Mouse (Mus musculus) right cerebral cortex, postnatal 4 days (tissue): Measurements from ENCODE around the gene Ndufa7.
"Not testable (repeated sequence)": the region's sequence is repeated elsewhere in the genome, so short reads cannot be mapped to it uniquely, and the experiment has no call there.

Experiments used
- DNase-seq: peaks from one replicate; pipeline ENCODE4 v3.0.0-alpha.2; 2022

Ndufa7 gene

DNA sequence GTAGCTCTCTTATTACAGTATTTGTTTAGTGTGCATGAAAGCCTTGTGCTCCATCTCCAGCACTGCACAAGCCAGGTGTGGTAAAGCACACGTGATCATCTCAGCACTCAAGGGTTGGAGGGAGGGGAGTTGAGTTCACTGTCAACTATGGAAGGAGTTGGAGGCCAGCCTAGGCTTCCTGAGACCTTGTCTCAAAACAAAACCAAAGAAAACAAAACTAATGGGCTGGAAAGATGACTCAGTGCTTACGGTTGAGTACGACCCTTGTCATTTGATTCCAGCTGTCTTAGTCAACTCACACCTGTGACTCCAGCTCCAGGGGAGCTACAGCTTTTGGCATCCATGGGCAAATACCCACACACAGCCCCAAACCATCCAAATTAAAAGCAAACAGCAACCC lies 11.9 kb upstream of the Ndufa7 start:
- DNase-seq: no peak

GRCm38 (mm10) chr17:33812990-33813389 lies 11.4 kb upstream of the Ndufa7 start:
- no peak for DNase-seq

DNA sequence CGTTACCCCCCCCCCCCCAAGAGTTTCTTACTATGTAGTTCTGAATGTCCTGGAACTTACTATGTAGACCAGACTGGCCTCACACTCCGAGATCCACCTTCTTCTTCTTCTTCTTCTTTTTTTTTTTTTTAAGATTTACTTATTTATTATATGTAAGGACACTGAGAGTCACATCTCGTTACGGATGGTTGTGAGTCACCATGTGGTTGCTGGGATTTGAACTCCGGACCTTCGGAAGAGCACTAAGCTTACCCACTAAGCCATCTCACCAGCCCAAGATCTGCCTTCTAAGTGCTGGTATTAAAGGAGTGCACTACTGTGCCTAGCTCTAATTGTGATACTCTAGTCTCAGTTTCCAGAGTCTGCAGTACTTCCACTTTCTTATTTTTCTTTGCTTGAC lies 9.0 kb upstream of the Ndufa7 start:
- no peak for DNase-seq

- no peak for DNase-seq
These were observed 7.8 kb upstream of the Ndufa7 start for GRCm38 (mm10) chr17:33816612-33817011.

DNA sequence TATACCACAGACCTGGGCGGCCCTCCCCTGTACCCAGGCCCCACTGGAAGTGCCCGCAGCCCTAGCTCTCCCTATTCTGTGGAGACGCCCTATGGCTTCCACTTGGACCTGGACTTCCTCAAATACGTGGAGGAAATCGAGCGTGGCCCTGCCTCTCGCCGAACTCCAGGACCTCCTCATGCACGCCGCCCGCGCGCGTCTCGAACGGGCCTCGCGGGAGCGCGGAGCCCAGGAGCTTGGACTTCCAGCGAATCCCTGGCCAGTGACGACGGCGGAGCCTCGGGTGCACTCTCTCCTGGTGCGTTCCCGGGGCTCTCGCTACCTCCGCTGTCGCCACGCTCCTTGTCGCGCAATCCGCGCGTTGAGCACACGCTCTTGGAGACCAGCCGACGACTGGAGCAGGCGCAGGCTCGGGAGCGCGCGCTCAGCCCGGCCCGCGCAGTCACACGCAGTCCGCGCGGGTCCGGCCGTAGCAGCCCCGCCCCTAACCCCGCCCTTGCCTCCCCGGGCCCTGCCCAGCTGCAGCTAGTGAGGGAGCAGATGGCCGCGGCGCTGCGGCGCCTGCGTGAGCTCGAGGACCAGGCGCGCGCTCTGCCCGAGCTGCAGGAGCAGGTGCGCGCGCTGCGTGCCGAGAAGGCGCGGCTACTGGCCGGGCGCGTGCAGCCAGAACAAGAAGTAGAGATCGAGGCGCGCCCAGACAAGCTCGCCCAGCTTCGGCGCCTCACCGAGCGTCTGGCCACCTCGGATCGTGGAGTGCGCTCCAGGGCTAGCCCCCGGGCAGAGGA lies 7.0 kb upstream of the Ndufa7 start:
- peak; percentile 90 for DNase-seq

- DNase-seq: no peak
These were observed 6.3 kb upstream of the Ndufa7 start for GRCm38 (mm10) chr17:33817969-33818643.

DNA sequence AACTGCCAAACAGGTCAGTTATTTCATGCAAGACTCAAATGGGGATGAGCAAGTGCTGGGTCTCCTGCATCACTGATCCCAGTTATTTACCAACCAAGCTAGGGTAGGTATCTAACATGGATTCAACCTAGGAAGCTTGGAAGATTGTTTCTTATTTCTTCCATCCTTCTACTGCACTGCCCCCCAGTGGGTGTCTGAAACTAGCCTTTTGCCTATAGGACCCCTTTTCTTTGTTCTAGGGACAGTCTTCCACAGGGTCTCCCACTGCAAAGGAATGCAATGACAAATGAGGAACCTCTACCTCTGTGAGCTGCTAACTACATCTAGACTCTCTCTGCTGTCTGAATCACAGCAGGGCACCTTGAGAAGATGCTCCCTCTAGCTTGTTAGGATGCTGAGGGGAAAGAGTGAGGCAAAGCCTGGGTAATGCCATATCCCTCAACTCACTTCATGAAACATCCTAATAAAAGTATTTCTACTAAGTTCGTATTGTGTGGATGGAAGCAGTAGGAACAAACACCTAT lies 1.9 kb upstream of the Ndufa7 start:
- no peak for DNase-seq

- DNase-seq: not testable (repeated sequence)
These were observed 1.2 kb upstream of the Ndufa7 start for GRCm38 (mm10) chr17:33823171-33823570.

DNA sequence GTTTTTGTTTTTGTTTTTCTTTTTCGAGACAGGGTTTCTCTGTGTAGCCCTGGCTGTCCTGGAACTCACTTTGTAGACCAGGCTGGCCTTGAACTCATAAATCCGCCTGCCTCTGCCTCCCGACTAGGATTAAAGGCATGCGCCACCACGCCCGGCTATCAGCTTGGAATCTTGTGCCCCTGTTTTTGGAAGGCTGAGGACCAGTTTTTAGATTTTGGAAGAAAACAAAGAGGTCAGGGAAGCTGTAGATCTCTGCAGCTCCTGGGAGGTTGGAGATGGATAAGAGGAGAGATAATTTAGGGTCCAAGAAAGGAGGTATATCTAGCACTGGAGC lies 592 bp downstream of the Ndufa7 start:
- DNase-seq: not testable (repeated sequence)

GRCm38 (mm10) chr17:33825462-33825861 lies 1.1 kb downstream of the Ndufa7 start:
- DNase-seq: no peak

DNA sequence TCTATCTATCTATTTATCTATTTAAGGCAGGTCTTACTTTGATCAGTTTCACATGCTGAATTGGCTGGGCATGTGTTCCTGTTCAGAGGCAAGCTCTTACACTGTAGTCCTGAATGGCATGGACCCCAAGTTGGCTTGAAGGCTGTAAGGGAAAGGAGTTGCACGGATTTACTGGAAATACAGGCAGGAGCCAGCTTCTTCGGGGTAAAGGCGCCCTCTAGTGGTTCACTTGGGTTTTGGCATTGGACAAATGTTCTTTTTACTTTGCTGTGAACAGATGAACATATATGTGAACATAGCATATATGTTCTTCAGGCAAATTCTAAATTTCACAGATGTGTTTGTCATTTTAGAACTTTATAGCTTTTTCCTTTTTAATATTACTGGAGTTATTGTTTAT lies 2.5 kb downstream of the Ndufa7 start:
- DNase-seq: peak; percentile 68

GRCm38 (mm10) chr17:33828892-33829291 lies 4.5 kb downstream of the Ndufa7 start:
- DNase-seq: no peak

GRCm38 (mm10) chr17:33829561-33829960 lies 5.2 kb downstream of the Ndufa7 start:
- no peak for DNase-seq

- peak; percentile 90 for DNase-seq
These were observed 18.8 kb downstream of the Ndufa7 start, which contains the start of gene Cd320 for GRCm38 (mm10) chr17:33842966-33843795. Gene Cd320 (plus strand): TSS chr17:33843091.

GRCm38 (mm10) chr17:33844196-33844595 lies 19.8 kb downstream of the Ndufa7 start:
- DNase-seq: no peak

DNA sequence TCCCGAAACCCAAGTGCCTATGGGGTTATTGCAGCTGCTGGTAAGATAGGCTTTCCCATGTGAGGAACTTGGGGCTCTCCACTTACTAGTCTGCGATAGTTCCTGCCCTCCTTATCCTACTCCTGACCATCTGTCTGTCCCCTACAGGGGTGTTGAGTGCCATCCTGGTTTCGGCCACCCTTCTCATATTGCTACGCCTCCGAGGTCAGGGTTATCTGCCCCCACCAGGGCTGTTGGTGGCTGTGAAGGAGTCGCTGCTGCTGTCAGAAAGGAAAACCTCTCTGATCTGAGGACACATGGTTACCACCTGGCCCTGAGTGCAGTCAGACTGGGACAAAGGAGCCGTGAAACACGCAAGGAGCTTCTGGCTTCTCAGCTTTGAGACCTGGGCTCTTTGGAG lies 23.8 kb downstream of the Ndufa7 start:
- DNase-seq: no peak

DNA sequence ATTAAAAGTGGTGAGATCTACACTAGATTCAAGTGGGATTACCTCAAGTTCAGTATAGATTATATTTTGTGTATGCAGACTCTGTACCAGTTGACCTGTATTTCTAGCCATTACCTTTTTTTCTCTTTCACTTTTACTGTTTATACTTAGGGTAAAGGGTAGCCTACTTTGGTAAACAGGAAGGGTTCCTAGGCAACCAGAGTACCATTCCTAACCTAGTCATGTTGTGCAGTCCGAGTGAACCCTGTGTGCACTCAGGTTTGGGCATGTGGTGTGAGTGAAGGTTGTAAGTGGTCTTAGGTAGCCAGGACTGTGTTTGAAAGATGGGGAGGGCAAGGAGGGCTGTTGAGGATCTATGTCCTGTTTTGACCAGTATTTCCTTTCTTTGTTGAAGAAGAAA lies 27.0 kb downstream of the Ndufa7 start:
- no peak for DNase-seq

GRCm38 (mm10) chr17:33857816-33858215 lies 33.4 kb downstream of the Ndufa7 start:
- DNase-seq: no peak

DNA sequence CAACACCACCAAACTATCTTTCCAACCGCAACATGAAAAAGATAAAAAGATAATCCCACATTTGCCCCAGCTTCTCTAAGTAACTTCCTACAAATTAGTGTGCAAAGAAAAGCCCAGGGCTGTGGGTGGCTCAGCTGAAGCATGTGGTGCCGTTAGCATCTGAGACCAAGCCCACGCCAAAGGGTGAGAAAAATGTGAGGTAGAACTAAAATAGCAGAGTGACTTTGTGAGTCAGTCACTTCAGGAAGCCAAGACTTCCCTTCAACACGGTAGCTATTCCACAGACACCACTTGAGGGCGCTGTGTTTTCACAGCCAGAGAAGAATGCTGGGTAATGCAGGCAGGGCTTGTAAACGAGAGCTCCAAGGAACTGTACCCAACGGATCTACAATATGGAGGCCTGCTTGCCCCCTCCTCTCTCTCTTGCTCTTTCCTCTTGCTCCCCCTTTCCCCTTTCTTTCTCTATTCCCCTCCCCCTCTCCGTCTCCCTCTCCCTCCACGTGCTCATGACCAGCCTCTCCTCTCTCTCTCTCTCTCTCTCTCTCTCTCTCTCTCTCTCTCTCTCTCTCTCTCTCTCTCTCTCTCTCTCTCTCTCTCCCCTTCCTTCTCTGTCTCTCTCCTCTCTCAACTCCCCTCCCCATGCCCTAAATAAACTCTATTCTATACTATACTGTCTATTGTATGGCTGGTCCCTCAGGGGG lies 41.1 kb downstream of the Ndufa7 start:
- DNase-seq: peak; percentile 11

DNA sequence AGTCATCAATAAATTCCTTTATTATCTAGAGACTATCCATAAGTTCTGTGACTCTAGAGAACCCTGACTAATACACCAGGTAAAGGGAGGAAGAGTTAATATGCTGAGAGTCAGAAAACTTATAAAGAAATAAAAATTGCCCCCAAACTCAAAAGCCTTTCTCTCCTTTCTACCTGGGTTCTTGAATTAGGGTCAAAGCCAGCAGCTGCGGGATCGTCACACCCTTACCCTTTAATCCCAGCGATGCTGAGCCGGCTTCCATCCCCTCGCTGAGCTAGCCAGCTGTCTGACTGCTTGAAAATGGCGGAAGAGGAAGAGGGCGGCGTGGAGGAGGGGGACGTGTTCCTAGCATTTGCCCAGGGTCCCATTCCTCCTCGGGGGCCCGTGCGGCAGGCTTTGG lies 49.2 kb downstream of the Ndufa7 start, which contains the start of gene Gm7029:
Gene Gm7029 (plus strand): TSS at position 301 of the 400 bp plus-strand sequence.
- not testable (repeated sequence) for DNase-seq

DNA sequence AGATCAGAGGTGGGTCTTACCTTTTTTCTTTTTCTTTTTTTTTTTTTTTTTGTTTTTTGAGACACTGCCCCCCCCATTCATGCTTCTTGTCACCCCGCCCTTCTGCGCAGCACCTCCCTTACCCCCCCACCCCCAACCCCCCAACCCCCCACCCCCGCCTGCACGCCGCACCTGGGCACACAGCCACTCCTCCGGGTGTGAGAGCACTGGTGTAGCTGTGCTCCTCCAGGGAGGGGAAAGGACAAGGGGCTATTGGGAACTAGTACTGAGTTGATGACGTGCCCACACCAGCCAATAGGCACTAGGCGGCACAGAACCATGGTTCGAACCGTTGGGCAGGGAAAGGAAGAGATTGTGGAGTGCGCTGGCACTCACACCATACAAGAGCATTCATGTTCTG lies 50.0 kb downstream of the Ndufa7 start:
- peak; percentile 10 for DNase-seq

GRCm38 (mm10) chr17:33875797-33876196 lies 51.4 kb downstream of the Ndufa7 start:
- DNase-seq: not testable (repeated sequence)

DNA sequence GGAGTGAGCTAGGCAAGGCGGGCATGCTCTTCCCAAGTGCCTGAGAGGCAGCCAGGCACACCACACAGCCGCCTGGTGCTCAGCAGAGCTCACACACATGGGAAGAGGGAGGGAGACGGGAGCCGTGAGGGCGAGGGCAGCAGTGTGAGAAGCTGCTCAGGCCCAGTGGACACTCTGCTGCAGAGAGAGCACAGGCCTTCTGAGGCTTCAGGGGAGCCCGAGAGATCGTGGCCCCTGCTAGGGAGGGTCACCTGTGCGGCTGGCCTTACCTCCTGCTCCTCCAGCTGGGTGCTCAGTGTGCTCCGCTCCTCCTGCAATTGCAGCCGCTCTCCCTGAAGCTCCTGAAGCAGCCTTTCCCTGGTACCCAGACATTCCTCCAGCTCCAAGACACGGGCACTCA lies 59.9 kb downstream of the Ndufa7 start:
- DNase-seq: not testable (repeated sequence)
